Mouse (Mus musculus): ENCODE data around the gene Rbbp9. TPM values are rescaled to one million over a fixed set of nuclear protein-coding genes. Genes with fewer than 3 reads are reported as not detected.
"Not testable (repeated sequence)": the region's sequence is repeated elsewhere in the genome, so short reads cannot be mapped to it uniquely, and the experiment has no call there.

Rbbp9 gene
- 10 to 100 TPM; 13.0 to 13.3 TPM for total RNA-seq (2021)

- intact Hi-C loops (cut with DNase I), result loop anchor here (2.0 to 5.0 kb wide), 3 partner anchors 22 to 93 kb away; partner anchors contain the start of gene Smim26
- DNase-seq, result peak; percentile 53 to 64
Observed at GRCm38 (mm10) chr2:144550529-144550928, at the start of gene Rbbp9. Gene Rbbp9, minus strand, starts transcription at chr2:144550869.

GRCm38 (mm10) chr2:144599831-144600687 lies 49.4 kb upstream of the Rbbp9 start, which contains the start of gene Dtd1:
Gene Dtd1, plus strand, starts transcription at chr2:144599897.
- DNase-seq, result peak; percentile 86 to 88
- intact Hi-C loops (cut with DNase I), result no loop called here

- no peak for DNase-seq
- intact Hi-C loops (cut with DNase I), result no loop called here
Observed at GRCm38 (mm10) chr2:144598006-144598405, 47.3 kb upstream of the Rbbp9 start.

- peak; percentile 75 to 76 for DNase-seq
- intact Hi-C loops (cut with DNase I), result loop anchor here (2.0 to 5.0 kb wide), 2 partner anchors 43 to 67 kb away; partner anchors contain the start of genes Dzank1, Polr3f and Rbbp9
Observed at GRCm38 (mm10) chr2:144593951-144594651, 43.4 kb upstream of the Rbbp9 start, which contains the start of gene Smim26. Gene Smim26, plus strand, starts transcription at chr2:144594054.

GRCm38 (mm10) chr2:144593036-144593435 lies 42.4 kb upstream of the Rbbp9 start:
- DNase-seq, result not testable (repeated sequence)
- intact Hi-C loops (cut with DNase I), result loop anchor here (5.0 kb wide), 1 partner anchor 66 kb away; the partner anchor contains the start of genes Dzank1 and Polr3f

GRCm38 (mm10) chr2:144588723-144589122 lies 38.1 kb upstream of the Rbbp9 start:
- no peak for DNase-seq
- intact Hi-C loops (cut with DNase I), result no loop called here

- intact Hi-C loops (cut with DNase I), result loop anchor here (2.0 to 5.0 kb wide), 2 partner anchors 29 to 189 kb away; partner anchors contain the start of genes Dzank1, Kat14, Pet117 and Polr3f
- DNase-seq, result peak; percentile 95
Observed at GRCm38 (mm10) chr2:144555820-144556552, 5.3 kb upstream of the Rbbp9 start, which contains the start of gene Sec23b. Gene Sec23b, plus strand, starts transcription at chr2:144556229.

GRCm38 (mm10) chr2:144555286-144555819 lies 4.7 kb upstream of the Rbbp9 start:
- intact Hi-C loops (cut with DNase I), result loop anchor here (5.0 kb wide), 1 partner anchor 188 kb away; the partner anchor contains the start of genes Kat14 and Pet117

GRCm38 (mm10) chr2:144553905-144554304 lies 3.2 kb upstream of the Rbbp9 start:
- DNase-seq, result no peak
- intact Hi-C loops (cut with DNase I), result loop anchor here (5.0 kb wide), 1 partner anchor 97 kb away; no protein-coding TSS in a partner anchor

More at GRCm38 (mm10) chr2:144555286-144555819, 4.7 kb upstream of the Rbbp9 start:
- DNase-seq, result no peak

GRCm38 (mm10) chr2:144547559-144547958 lies 3.1 kb downstream of the Rbbp9 start:
- intact Hi-C loops (cut with DNase I), result no loop called here
- no peak for DNase-seq

- intact Hi-C loops (cut with DNase I), result no loop called here
- no peak for DNase-seq
Observed at GRCm38 (mm10) chr2:144545481-144545880, 5.2 kb downstream of the Rbbp9 start.

GRCm38 (mm10) chr2:144545061-144545460 lies 5.6 kb downstream of the Rbbp9 start:
- intact Hi-C loops (cut with DNase I), result no loop called here

GRCm38 (mm10) chr2:144544630-144545029 lies 6.0 kb downstream of the Rbbp9 start:
- intact Hi-C loops (cut with DNase I), result no loop called here

More at GRCm38 (mm10) chr2:144545061-144545460, 5.6 kb downstream of the Rbbp9 start:
- DNase-seq, result no peak

GRCm38 (mm10) chr2:144543670-144544069 lies 7.0 kb downstream of the Rbbp9 start:
- intact Hi-C loops (cut with DNase I), result no loop called here
- DNase-seq, result no peak

More at GRCm38 (mm10) chr2:144544630-144545029, 6.0 kb downstream of the Rbbp9 start:
- DNase-seq, result no peak

- intact Hi-C loops (cut with DNase I), result no loop called here
- DNase-seq, result no peak
Observed at GRCm38 (mm10) chr2:144541246-144541645, 9.4 kb downstream of the Rbbp9 start.

GRCm38 (mm10) chr2:144537123-144537522 lies 13.5 kb downstream of the Rbbp9 start:
- intact Hi-C loops (cut with DNase I), result loop anchor here (10.0 kb wide), 1 partner anchor 162 kb away; no protein-coding TSS in a partner anchor
- no peak for DNase-seq

- DNase-seq, result no peak
- intact Hi-C loops (cut with DNase I), result loop anchor here (2.0 to 5.0 kb wide), 3 partner anchors 23 to 65 kb away; partner anchors contain the start of genes Rbbp9, Sec23b and Smim26
Observed at GRCm38 (mm10) chr2:144527821-144528174, 22.9 kb downstream of the Rbbp9 start.

- DNase-seq, result peak; percentile 95 to 98
- intact Hi-C loops (cut with DNase I), result loop anchor here (2.0 to 5.0 kb wide), 2 partner anchors 30 to 65 kb away; partner anchors contain the start of genes Sec23b and Smim26
Observed at GRCm38 (mm10) chr2:144526981-144527820, 23.5 kb downstream of the Rbbp9 start, which contains the start of the genes Dzank1 and Polr3f. Gene Dzank1, minus strand, starts transcription at chr2:144527414. Gene Polr3f, plus strand, starts transcription at chr2:144527718.

Measured in heart, postnatal 36 days (tissue).